Mouse (Mus musculus): ENCODE measurements around the gene Gtf3c4. TPM values are rescaled to one million over a fixed set of nuclear protein-coding genes. Genes with fewer than 3 reads are reported as not detected.

Gene Gtf3c4
- total RNA-seq, 1 experiment, result 38.1 TPM

GRCm38 (mm10) chr2:28848879-28849278, 8.7 kb upstream of the Gtf3c4 start:
- Histone ChIP-seq H3K27ac (ENCODE audit: insufficient read depth, low read depth, low read length, poor library complexity, severe bottlenecking) (no peak overlapping the region), H3K9me3 (ENCODE audit: control insufficient read depth, insufficient read depth, low read depth, low read length) (no peaks in the 10 kb centered on the region), H3K4me1 (ENCODE audit: control insufficient read depth in 2 of 2, insufficient read depth in 2 of 2, low read length in 2 of 2, poor library complexity in 1 of 2) (no peaks in the 10 kb centered on the region), H3K4me3 (ENCODE audit: insufficient read depth in 1 of 2, low read depth in 1 of 2, low read length in 2 of 2, poor library complexity in 1 of 2, severe bottlenecking in 1 of 2) (no peak overlapping the region), H3K9ac (ENCODE audit: insufficient read depth, low read depth, low read length, poor library complexity, severe bottlenecking) (no peak overlapping the region), H3K36me3 (ENCODE audit: control insufficient read depth, insufficient read depth, low read length, poor library complexity, severe bottlenecking) (peaks cover 23% of the 10 kb centered on the region)
- in situ Hi-C loops (cut with MboI; ENCODE audit: low sequenced_read_pairs in 2 of 2, unreplicated experiment in 2 of 2), result no loop called here
- TF ChIP-seq MAFK (IDR thresholded peaks at IDR 0.05; ENCODE audit: insufficient read depth, low read depth, low read length), result no peak
- no peak for TF ChIP-seq CHD2 (IDR thresholded peaks at IDR 0.05; ENCODE audit: low read depth, low read length)
- DNase-seq (ENCODE audit: low read depth, low spot score), result no peak

- DNase-seq (ENCODE audit: low read depth, low spot score), result no peak
- H3K27ac ChIP-seq (ENCODE audit: insufficient read depth, low read depth, low read length, poor library complexity, severe bottlenecking), result no peak overlapping the region
- H3K4me1 ChIP-seq (ENCODE audit: control insufficient read depth in 2 of 2, insufficient read depth in 2 of 2, low read length in 2 of 2, poor library complexity in 1 of 2), result peaks cover 0 to 5% of the 10 kb centered on the region in 2 experiments; a peak in 1 of 4 replicates
- in situ Hi-C loops (cut with MboI; ENCODE audit: low sequenced_read_pairs in 2 of 2, unreplicated experiment in 2 of 2), result no loop called here
- no peak overlapping the region for H3K4me3 ChIP-seq (ENCODE audit: insufficient read depth in 1 of 2, low read depth in 1 of 2, low read length in 2 of 2, poor library complexity in 1 of 2, severe bottlenecking in 1 of 2)
- H3K9me3 ChIP-seq (ENCODE audit: control insufficient read depth, insufficient read depth, low read depth, low read length), result no peaks in the 10 kb centered on the region
- H3K36me3 ChIP-seq (ENCODE audit: control insufficient read depth, insufficient read depth, low read length, poor library complexity, severe bottlenecking), result peaks cover 10% of the 10 kb centered on the region
- TF ChIP-seq MAFK (IDR thresholded peaks at IDR 0.05; ENCODE audit: insufficient read depth, low read depth, low read length), result no peak
- 0 out of 2 replicates have a peak, but pooled peaks have one; percentile 54 for TF ChIP-seq ZNF384 (IDR thresholded peaks at IDR 0.05; ENCODE audit: low read depth, low read length)
- no peak overlapping the region; the same call in 1 of the 2 replicates for H3K9ac ChIP-seq (ENCODE audit: insufficient read depth, low read depth, low read length, poor library complexity, severe bottlenecking)
These were observed 1.9 kb upstream of the Gtf3c4 start for GRCm38 (mm10) chr2:28842042-28842441.

- Histone ChIP-seq H3K4me3 (ENCODE audit: insufficient read depth in 1 of 2, low read depth in 1 of 2, low read length in 2 of 2, poor library complexity in 1 of 2, severe bottlenecking in 1 of 2) (peak overlapping the region; percentile 75 to 86), H3K4me1 (ENCODE audit: control insufficient read depth in 2 of 2, insufficient read depth in 2 of 2, low read length in 2 of 2, poor library complexity in 1 of 2) (peaks cover 0 to 5% of the 10 kb centered on the region in 2 experiments; a peak in 1 of 4 replicates), H3K36me3 (ENCODE audit: control insufficient read depth, insufficient read depth, low read length, poor library complexity, severe bottlenecking) (peaks cover 5% of the 10 kb centered on the region), H3K9me3 (ENCODE audit: control insufficient read depth, insufficient read depth, low read depth, low read length) (no peaks in the 10 kb centered on the region), H3K27ac (ENCODE audit: insufficient read depth, low read depth, low read length, poor library complexity, severe bottlenecking) (peak overlapping the region; percentile 50), H3K9ac (ENCODE audit: insufficient read depth, low read depth, low read length, poor library complexity, severe bottlenecking) (peak overlapping the region; percentile 88)
- peak; percentile 17 for DNase-seq (ENCODE audit: low read depth, low spot score)
- in situ Hi-C loops (cut with MboI; ENCODE audit: low sequenced_read_pairs in 2 of 2, unreplicated experiment in 2 of 2), result no loop called here
- TF ChIP-seq HCFC1 (IDR thresholded peaks at IDR 0.05; ENCODE audit: borderline replicate concordance, insufficient read depth, low read length), result no peak
- TF ChIP-seq CHD2 (IDR thresholded peaks at IDR 0.05; ENCODE audit: low read depth, low read length), result no peak
- no peak for TF ChIP-seq ZC3H11A (IDR thresholded peaks at IDR 0.05; ENCODE audit: borderline replicate concordance, low read depth, low read length)
- no peak for TF ChIP-seq ZNF384 (IDR thresholded peaks at IDR 0.05; ENCODE audit: low read depth, low read length)
- TF ChIP-seq MAFK (IDR thresholded peaks at IDR 0.05; ENCODE audit: insufficient read depth, low read depth, low read length), result no peak
These were observed 499 bp downstream of the Gtf3c4 start for GRCm38 (mm10) chr2:28839501-28840221.

GRCm38 (mm10) chr2:28836181-28836940, 3.8 kb downstream of the Gtf3c4 start:
- Histone ChIP-seq H3K27ac (ENCODE audit: insufficient read depth, low read depth, low read length, poor library complexity, severe bottlenecking) (no peak overlapping the region), H3K4me1 (ENCODE audit: control insufficient read depth in 2 of 2, insufficient read depth in 2 of 2, low read length in 2 of 2, poor library complexity in 1 of 2) (peaks cover 0 to 5% of the 10 kb centered on the region in 2 experiments; a peak in 1 of 4 replicates), H3K9ac (ENCODE audit: insufficient read depth, low read depth, low read length, poor library complexity, severe bottlenecking) (no peak overlapping the region), H3K9me3 (ENCODE audit: control insufficient read depth, insufficient read depth, low read depth, low read length) (no peaks in the 10 kb centered on the region), H3K4me3 (ENCODE audit: insufficient read depth in 1 of 2, low read depth in 1 of 2, low read length in 2 of 2, poor library complexity in 1 of 2, severe bottlenecking in 1 of 2) (no peak overlapping the region), H3K36me3 (ENCODE audit: control insufficient read depth, insufficient read depth, low read length, poor library complexity, severe bottlenecking) (peaks cover 19% of the 10 kb centered on the region)
- in situ Hi-C loops (cut with MboI; ENCODE audit: low sequenced_read_pairs in 2 of 2, unreplicated experiment in 2 of 2), result no loop called here
- TF ChIP-seq MAFK (IDR thresholded peaks at IDR 0.05; ENCODE audit: insufficient read depth, low read depth, low read length), result no peak
- no peak for TF ChIP-seq HCFC1 (IDR thresholded peaks at IDR 0.05; ENCODE audit: borderline replicate concordance, insufficient read depth, low read length)
- TF ChIP-seq ZNF384 (IDR thresholded peaks at IDR 0.05; ENCODE audit: low read depth, low read length), result no peak
- TF ChIP-seq ZC3H11A (IDR thresholded peaks at IDR 0.05; ENCODE audit: borderline replicate concordance, low read depth, low read length), result no peak
- no peak for TF ChIP-seq CHD2 (IDR thresholded peaks at IDR 0.05; ENCODE audit: low read depth, low read length)
- DNase-seq (ENCODE audit: low read depth, low spot score), result no peak

All from ES-E14 (cell line).